In genomic region chr4:47046974-47047373, GRCm38 (mm10) we compare ENCODE assay signal across 12 mouse cellular contexts. TPM values are rescaled to one million over a fixed set of nuclear protein-coding genes. Genes with fewer than 3 reads are reported as not detected.
DNase-seq lines count a peak whose midpoint lies in the region; ATAC-seq and TF ChIP-seq lines count a peak whose summit lies in the region.
"Had no signal": no experiment of that assay in that cellular context is flagged by ENCODE, and none has a peak within 500 bp of the region (broad histone marks: within the 10 kb centered on the region; RNA-seq: fewer than 3 reads in every experiment).

No protein-coding gene starts in this region.

- no peak for TF ChIP-seq EP300 in heart, postnatal 0 days (IDR thresholded peaks at IDR 0.05; ENCODE audit: low read depth)
- TF ChIP-seq EP300 in ES-Bruce4 (IDR thresholded peaks at IDR 0.05; ENCODE audit: insufficient read depth, low read depth, low read length), result no peak

- H3K4me3 ChIP-seq in heart, postnatal 0 days (ENCODE audit: low read depth, low read length), result no peak overlapping the region
- H3K4me3 ChIP-seq in lung, adult 2 months (replicated peaks; ENCODE audit: extremely low read depth, low read depth, low read length), result no peak overlapping the region
- H3K4me3 ChIP-seq in ES-Bruce4 (ENCODE audit: low read depth, low read length), result no peak overlapping the region
- no peak overlapping the region for H3K4me3 ChIP-seq in embryonic facial prominence, embryonic 10.5 days
- H3K4me3 ChIP-seq: limb, embryonic 12.5 days had no signal

- no peak overlapping the region for H3K9ac ChIP-seq in heart, postnatal 0 days (replicated peaks; ENCODE audit: low read depth, low read length)
- no peak overlapping the region for H3K9ac ChIP-seq in ES-Bruce4 (ENCODE audit: low read depth, poor library complexity, severe bottlenecking)
- H3K9ac ChIP-seq: limb, embryonic 12.5 days had no signal

- no peaks in the 10 kb centered on the region for H3K36me3 ChIP-seq in heart, postnatal 0 days (replicated peaks; ENCODE audit: control insufficient read depth, insufficient read depth, low read length)
- no peaks in the 10 kb centered on the region for H3K36me3 ChIP-seq in ES-Bruce4 (ENCODE audit: control insufficient read depth, insufficient read depth, low read length, poor library complexity, severe bottlenecking)
- no peaks in the 10 kb centered on the region for H3K36me3 ChIP-seq in embryonic facial prominence, embryonic 10.5 days (replicated peaks)

- no peaks in the 10 kb centered on the region for H3K27me3 ChIP-seq in heart, postnatal 0 days (ENCODE audit: control insufficient read depth, insufficient read depth, low read length)
- H3K27me3 ChIP-seq in ES-Bruce4 (ENCODE audit: control insufficient read depth, insufficient read depth, low read length, poor library complexity, severe bottlenecking), result no peaks in the 10 kb centered on the region
- H3K27me3 ChIP-seq in embryonic facial prominence, embryonic 10.5 days (replicated peaks; ENCODE audit: low read depth, poor library complexity, severe bottlenecking), result peaks cover 18% of the 10 kb centered on the region

- H3K4me1 ChIP-seq in heart, postnatal 0 days (ENCODE audit: control insufficient read depth, insufficient read depth), result no peaks in the 10 kb centered on the region
- H3K4me1 ChIP-seq in lung, adult 2 months (ENCODE audit: control insufficient read depth, insufficient read depth, low read length), result no peaks in the 10 kb centered on the region
- H3K4me1 ChIP-seq in ES-Bruce4 (ENCODE audit: control insufficient read depth, insufficient read depth, low read length), result no peaks in the 10 kb centered on the region
- H3K4me1 ChIP-seq in embryonic facial prominence, embryonic 10.5 days, result peaks cover 28% of the 10 kb centered on the region

- no peak for ATAC-seq in heart, postnatal 0 days (ENCODE audit: insufficient read depth, low read depth)

- no peak for TF ChIP-seq POLR2A in lung, adult 2 months (IDR thresholded peaks at IDR 0.05; ENCODE audit: borderline replicate concordance, extremely low read depth, low read depth, low read length)
- TF ChIP-seq POLR2A in ES-Bruce4 (IDR thresholded peaks at IDR 0.05; ENCODE audit: insufficient read depth, low read length), result no peak

- WGBS in heart, postnatal 0 days, result 84% methylated on average over 6 of the region's 6 CpGs
- 89% methylated on average over 6 of the region's 6 CpGs for WGBS in lung, adult 2 months
- 91% methylated on average over 6 of the region's 6 CpGs for WGBS in embryonic facial prominence, embryonic 10.5 days

- no peak for DNase-seq in heart, postnatal 0 days (ENCODE audit: low spot score)
- DNase-seq in heart, adult 11 months, result no peak
- DNase-seq in lung, adult 2 months, result no peak
- no peak for DNase-seq in lung, postnatal 25 days (ENCODE audit: low spot score)
- DNase-seq in embryonic facial prominence, embryonic 10.5 days (ENCODE audit: low spot score), result peak; percentile 38
- no peak for DNase-seq in adrenal gland, postnatal 4 days (ENCODE audit: low spot score in 2 of 2)
- DNase-seq in adrenal gland, adult 18-20 months (ENCODE audit: low spot score in 2 of 2), result no peak
- DNase-seq: heart, postnatal 14 days; right cerebral cortex, postnatal 4 days had no signal

- H3K27ac ChIP-seq in heart, postnatal 0 days (ENCODE audit: low read depth), result no peak overlapping the region
- no peak overlapping the region for H3K27ac ChIP-seq in ES-Bruce4 (ENCODE audit: insufficient read depth, low read length)
- H3K27ac ChIP-seq in embryonic facial prominence, embryonic 10.5 days (replicated peaks), result no peak overlapping the region
- H3K27ac ChIP-seq: limb, embryonic 12.5 days had no signal

- peak; percentile 34 for TF ChIP-seq CTCF in heart, postnatal 0 days (IDR thresholded peaks at IDR 0.05; ENCODE audit: low read depth)
- TF ChIP-seq CTCF in lung, adult 2 months (IDR thresholded peaks at IDR 0.05; ENCODE audit: insufficient read depth, low read length), result peak; percentile 6; the same call in 1 of the 2 replicates
- peak; percentile 47 for TF ChIP-seq CTCF in ES-Bruce4 (IDR thresholded peaks at IDR 0.05; ENCODE audit: low read depth, low read length)

- H3K9me3 ChIP-seq in heart, postnatal 0 days (replicated peaks; ENCODE audit: control insufficient read depth, low read length), result no peaks in the 10 kb centered on the region
- H3K9me3 ChIP-seq in ES-Bruce4 (replicated peaks; ENCODE audit: control insufficient read depth, insufficient read depth, low read length, poor library complexity, severe bottlenecking), result no peaks in the 10 kb centered on the region
- no peaks in the 10 kb centered on the region for H3K9me3 ChIP-seq in embryonic facial prominence, embryonic 10.5 days
- H3K9me3 ChIP-seq: limb, embryonic 12.5 days had no signal

- no peak overlapping the region for H3K4me2 ChIP-seq in heart, postnatal 0 days (ENCODE audit: low read depth, low read length)
- H3K4me2 ChIP-seq: limb, embryonic 12.5 days had no signal

RNA-seq across cellular contexts. Expression of gene Anks6, which starts 10.3 kb away (rescaled TPM):
- 0.99 and 1.4 TPM in 2 replicates for total RNA-seq in heart, postnatal 0 days (2014; rRNA removed; ENCODE audit: low replicate concordance)
- polyA plus RNA-seq in heart, postnatal 0 days (2015; fragmentation: Nextera tagmentation; extraction: Ambion mirVana), result 0.86 and 1.2 TPM in 2 replicates
- polyA plus RNA-seq in lung, adult 2 months (2012; rRNA removed), result 4.7 and 6.5 TPM in 2 replicates
- 1.6 and 2.8 TPM in 2 replicates for polyA plus RNA-seq in ES-Bruce4 (2011; ENCODE audit: insufficient read depth, insufficient read length, low read depth, missing spikeins)
- polyA plus RNA-seq in embryonic facial prominence, embryonic 10.5 days (2016; fragmentation: Nextera tagmentation; extraction: Ambion mirVana), result 4.3 and 4.8 TPM in 2 replicates
- 10 to 100 TPM; 10.6 to 13.1 TPM for total RNA-seq in adrenal gland, postnatal 4 days (2021)
- 1 to 10 TPM; 3.6 to 4.7 TPM for total RNA-seq in adrenal gland, adult 18-20 months (2021)

RNA-seq across cellular contexts. Expression of gene Galnt12, which starts 44.7 kb away (rescaled TPM):
- 0.70 and 1.9 TPM in 2 replicates for total RNA-seq in heart, postnatal 0 days (2014; rRNA removed; ENCODE audit: low replicate concordance)
- 1.1 and 1.4 TPM in 2 replicates for polyA plus RNA-seq in heart, postnatal 0 days (2015; fragmentation: Nextera tagmentation; extraction: Ambion mirVana)
- polyA plus RNA-seq in lung, adult 2 months (2012; rRNA removed), result 3.3 and 3.8 TPM in 2 replicates
- 4.5 and 4.9 TPM in 2 replicates for polyA plus RNA-seq in ES-Bruce4 (2011; ENCODE audit: insufficient read depth, insufficient read length, low read depth, missing spikeins)
- 3.1 and 3.4 TPM in 2 replicates for polyA plus RNA-seq in embryonic facial prominence, embryonic 10.5 days (2016; fragmentation: Nextera tagmentation; extraction: Ambion mirVana)
- total RNA-seq in adrenal gland, postnatal 4 days (2021), result 1 to 10 TPM; 2.1 to 4.0 TPM
- 1 to 10 TPM in 1 of 2 experiments, under 1 TPM in 1; 0.73 to 1.1 TPM for total RNA-seq in adrenal gland, adult 18-20 months (2021)

RNA-seq across cellular contexts. Expression of gene Gabbr2, which starts 55.3 kb away (rescaled TPM):
- total RNA-seq in heart, postnatal 0 days (2014; rRNA removed; ENCODE audit: low replicate concordance), result 0.39 TPM in 1 of 2 replicates, not detected in the other
- 0.03 and 0.07 TPM in 2 replicates for polyA plus RNA-seq in heart, postnatal 0 days (2015; fragmentation: Nextera tagmentation; extraction: Ambion mirVana)
- polyA plus RNA-seq in lung, adult 2 months (2012; rRNA removed), result 0.05 TPM in 1 of 2 replicates, not detected in the other
- polyA plus RNA-seq in ES-Bruce4 (2011; ENCODE audit: insufficient read depth, insufficient read length, low read depth, missing spikeins), result not detected in 2 replicates
- 0.15 and 0.30 TPM in 2 replicates for polyA plus RNA-seq in embryonic facial prominence, embryonic 10.5 days (2016; fragmentation: Nextera tagmentation; extraction: Ambion mirVana)
- 1 to 10 TPM; 1.2 to 1.6 TPM for total RNA-seq in adrenal gland, postnatal 4 days (2021)
- total RNA-seq in adrenal gland, adult 18-20 months (2021), result under 1 TPM; 0.27 to 0.35 TPM
- total RNA-seq: megakaryocyte progenitor cell, adult 5-6 weeks had no signal
